Mouse (Mus musculus): ENCODE results near the gene Grik1.

GRCm38 (mm10) chr16:88112551-88113138, 177.4 kb downstream of the Grik1 start:
- no peak for TF ChIP-seq CTCF (IDR thresholded peaks at IDR 0.05; ENCODE audit: borderline replicate concordance, extremely low read depth, insufficient read depth, insufficient read length)
- TF ChIP-seq POLR2A (IDR thresholded peaks at IDR 0.05; ENCODE audit: borderline replicate concordance, extremely low read depth, insufficient read depth, insufficient read length, poor library complexity, severe bottlenecking): no peak

Data from brain, embryonic 14.5 days (tissue).